Mouse (Mus musculus): Measurements from ENCODE around the gene Chaf1b.

Gene Chaf1b

GRCm38 (mm10) chr16:93912808-93913207, 29.1 kb downstream of the Chaf1b start:
- intact Hi-C loops (cut with DNase I): no loop called here

DNA sequence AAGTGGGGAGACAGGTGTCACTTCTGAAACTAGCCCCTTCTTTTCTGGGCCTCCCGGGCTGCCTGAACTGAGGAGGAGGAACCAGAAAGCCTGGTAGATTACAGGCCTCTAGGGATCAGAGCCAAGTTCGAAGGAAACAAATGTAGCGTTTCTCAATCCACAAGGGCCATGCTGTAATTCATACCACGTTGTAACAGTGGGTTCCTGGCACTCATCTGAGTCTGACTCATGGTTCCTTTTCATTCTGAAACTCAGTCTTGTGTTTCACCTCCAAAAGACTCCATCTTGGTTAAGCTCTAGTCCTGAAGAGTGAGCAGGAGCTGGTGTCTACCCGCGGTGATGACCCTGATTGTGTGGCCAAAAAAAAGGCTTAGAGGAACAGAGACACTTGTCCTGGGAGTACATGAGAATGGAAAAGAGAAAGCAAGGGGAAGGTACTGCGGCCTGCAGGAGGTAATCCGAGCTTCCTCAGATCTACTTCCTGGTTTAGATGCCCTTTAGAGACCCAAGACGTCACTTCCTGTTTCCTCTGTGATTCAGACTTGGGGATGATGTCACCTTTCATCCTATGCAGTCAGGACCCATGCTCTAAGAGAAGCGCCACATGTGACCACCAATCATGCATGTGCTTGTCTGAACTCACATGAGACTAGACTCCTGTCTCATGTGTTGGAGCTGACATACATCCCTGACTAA, 30.3 kb downstream of the Chaf1b start:
- intact Hi-C loops (cut with DNase I): no loop called here

- intact Hi-C loops (cut with DNase I): no loop called here
Observed at GRCm38 (mm10) chr16:93915338-93915849, 31.7 kb downstream of the Chaf1b start.

DNA sequence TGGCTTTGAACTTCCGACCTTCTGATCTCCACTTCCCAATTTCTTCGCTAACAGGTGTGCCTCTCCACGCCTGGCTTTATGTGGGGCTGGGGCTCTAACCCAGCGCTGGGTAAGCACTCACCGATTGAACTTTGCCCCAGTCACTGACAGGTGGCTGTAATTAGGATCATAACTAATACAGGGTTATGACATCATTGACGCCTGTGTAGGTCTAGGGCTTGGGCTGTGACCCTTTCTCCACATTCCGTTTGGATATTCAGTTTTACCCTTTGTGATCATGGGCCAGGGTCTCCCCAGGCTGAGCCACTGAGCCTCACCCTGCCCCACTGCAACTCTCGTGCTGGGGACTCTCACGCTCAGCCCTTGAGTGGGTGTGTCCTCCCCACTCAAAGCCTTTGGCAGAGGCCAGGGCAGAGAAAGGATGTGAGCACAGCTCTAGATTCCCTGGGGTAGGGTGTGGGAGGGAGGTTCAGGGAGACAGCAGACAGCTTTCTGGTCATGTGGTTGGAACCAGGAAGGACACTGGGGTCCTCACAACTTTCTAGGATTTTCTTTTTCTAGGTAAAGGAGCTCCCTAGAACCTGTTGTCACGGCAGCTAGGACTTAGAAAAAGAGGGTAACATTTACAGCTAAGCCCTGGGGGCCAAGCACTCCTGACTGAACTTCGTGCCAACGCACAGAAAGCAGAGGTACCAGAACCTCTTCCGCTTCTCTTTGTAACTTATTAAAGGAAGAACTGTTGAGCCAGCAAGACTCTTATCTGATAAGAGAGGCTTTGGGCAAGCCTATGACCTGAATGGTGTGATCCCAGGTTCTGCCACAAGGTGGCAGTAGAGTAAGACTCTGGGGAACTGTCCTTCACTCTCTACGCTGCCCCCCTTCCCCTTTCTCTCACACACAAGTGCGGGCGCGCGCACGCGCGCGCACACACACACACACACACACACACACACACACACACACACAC, 34.3 kb downstream of the Chaf1b start:
- intact Hi-C loops (cut with DNase I): no loop called here

DNA sequence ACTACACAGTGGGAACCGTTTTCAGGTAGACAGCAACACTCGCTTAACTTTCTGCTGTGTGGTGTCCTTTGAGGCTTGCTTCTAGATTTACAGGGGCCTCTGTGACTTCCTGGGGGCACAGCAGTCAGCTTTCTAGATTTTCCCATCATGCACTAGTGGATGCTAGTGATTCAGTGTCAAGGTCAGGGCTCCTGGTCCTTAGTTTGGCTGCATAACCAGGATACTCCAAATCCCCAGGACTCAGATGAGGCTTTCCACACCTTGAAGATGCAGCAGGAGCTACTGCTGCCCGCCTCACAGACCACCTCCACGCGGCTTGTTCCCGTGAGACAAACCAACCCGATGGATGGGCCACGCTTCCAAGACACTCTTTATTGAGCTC, 35.0 kb downstream of the Chaf1b start:
- intact Hi-C loops (cut with DNase I): no loop called here

- intact Hi-C loops (cut with DNase I): no loop called here
Observed at GRCm38 (mm10) chr16:93919189-93919588, 35.5 kb downstream of the Chaf1b start.

- intact Hi-C loops (cut with DNase I): no loop called here
Observed at GRCm38 (mm10) chr16:93920673-93921072, 37.0 kb downstream of the Chaf1b start.

DNA sequence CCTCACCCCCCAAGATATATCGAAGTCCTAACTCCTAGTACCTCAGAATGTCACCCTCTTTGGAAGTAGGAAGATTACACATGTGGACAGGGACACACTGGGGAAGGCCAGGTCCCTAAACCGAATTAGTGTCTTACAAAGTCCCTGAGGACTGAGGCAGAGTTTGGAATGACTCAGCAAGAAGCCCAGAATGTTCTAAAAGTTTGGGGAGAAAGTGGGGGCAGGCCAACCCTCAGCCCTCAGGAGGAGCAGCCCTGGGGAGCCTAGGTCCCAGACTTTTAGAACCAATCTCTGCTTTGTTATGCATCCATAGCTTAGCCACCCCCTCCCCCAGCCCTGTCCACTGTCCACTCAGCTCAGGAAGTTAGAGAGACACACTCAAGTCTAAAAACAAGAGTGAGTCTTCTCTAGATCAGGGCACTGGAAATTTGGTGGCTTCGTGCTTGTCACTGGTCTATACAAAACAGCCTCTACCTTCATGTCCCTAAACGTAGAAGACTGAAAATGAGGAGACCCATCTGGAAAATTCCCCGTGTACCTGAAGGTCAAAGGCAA, 39.2 kb downstream of the Chaf1b start:
- intact Hi-C loops (cut with DNase I): no loop called here

GRCm38 (mm10) chr16:93923788-93924187, 40.1 kb downstream of the Chaf1b start:
- intact Hi-C loops (cut with DNase I): no loop called here

DNA sequence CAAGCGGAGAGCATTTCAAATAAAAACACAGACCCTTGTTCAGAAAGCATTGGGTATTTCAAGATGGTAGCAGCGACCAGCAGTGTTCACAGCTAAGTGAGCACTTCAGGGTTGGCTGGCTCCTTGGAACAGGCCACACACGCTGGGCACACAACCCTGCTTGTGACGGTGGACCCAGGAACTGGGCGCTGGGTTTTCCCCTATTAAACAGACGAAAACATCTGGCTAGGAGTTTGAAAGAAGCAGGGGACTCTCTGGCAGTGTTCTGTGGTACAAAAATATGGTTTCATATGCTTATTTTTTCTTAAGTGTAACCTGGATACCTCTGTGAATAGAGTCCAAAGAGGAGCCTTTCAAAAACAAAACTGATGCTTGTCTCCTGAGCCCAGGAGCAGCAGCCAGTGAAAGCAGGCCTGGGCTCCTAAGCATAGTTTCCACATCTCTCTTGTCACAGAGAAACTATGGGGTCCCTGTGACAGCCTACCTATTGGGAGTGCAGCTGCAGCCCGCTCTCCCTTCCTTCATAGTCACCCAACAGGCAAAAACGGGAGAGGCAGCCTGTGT, 42.1 kb downstream of the Chaf1b start:
- intact Hi-C loops (cut with DNase I): no loop called here

- intact Hi-C loops (cut with DNase I): no loop called here
Observed at GRCm38 (mm10) chr16:93929370-93930032, 45.8 kb downstream of the Chaf1b start.

DNA sequence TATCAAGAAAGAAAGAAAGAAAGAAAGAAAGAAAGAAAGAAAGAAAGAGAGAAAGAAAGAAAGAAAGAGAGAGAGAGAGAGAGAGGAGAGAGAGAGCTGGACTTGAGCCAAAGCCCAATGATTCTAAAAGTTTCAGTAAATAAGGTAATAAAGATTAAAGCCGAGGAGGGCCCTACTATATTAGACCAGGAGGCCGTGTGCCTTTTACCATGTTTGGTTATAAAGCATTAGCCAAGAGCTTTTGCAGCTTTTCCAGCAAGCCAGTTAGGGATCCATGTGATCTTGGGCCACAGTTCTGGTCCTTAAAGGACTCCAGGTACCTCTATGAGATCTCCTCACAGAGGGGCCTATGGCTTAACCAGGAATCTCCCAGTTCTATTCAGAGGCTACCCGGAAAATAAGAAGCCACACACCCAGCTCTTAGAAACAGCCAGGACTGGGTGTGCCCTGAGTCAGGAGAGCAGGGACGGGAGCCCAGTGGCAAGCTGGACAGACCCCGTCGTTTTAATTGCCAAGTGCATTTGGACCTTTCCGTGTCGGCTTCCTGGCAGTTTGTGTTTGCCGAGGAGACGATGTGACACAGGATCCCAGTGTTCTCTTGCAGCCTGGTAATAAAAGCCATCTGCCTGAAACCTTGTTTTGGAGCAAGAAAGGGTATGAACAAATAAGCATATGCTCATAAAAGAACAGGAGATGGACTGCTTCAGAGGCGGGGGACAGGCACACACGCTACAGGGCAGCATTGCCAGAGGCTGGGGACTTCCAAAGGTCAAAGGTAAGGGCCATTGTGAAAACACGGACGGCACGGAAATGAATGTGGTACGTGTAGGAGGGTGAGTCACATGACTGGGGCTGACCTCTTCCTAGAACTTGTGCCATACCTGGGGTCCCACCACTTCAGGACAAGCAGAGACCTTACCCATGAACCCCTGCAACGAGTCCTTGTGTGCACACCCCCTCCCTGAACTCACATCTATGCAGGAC, 48.8 kb downstream of the Chaf1b start:
- intact Hi-C loops (cut with DNase I): no loop called here

- intact Hi-C loops (cut with DNase I): no loop called here
Observed at GRCm38 (mm10) chr16:93934588-93934987, 50.9 kb downstream of the Chaf1b start.

DNA sequence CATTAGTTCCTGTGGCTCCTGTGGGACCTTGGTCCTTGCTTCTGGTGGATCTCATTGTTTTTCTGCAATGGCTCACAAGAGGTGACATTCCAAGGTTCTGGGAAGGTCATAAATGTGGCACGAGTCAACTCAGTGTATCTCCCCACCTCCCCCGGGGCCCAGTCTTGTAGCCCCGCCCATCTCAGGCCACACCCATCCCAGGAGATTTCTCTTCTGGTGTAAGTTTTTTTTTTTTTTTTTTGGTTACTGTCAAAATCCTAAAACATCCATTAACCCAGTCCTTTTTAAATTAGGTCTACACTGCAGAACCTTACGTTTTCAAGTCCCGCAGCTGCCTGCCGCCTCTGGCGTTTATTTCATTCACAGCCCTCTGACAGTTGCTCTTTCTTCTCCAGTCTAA, 51.3 kb downstream of the Chaf1b start:
- intact Hi-C loops (cut with DNase I): no loop called here

DNA sequence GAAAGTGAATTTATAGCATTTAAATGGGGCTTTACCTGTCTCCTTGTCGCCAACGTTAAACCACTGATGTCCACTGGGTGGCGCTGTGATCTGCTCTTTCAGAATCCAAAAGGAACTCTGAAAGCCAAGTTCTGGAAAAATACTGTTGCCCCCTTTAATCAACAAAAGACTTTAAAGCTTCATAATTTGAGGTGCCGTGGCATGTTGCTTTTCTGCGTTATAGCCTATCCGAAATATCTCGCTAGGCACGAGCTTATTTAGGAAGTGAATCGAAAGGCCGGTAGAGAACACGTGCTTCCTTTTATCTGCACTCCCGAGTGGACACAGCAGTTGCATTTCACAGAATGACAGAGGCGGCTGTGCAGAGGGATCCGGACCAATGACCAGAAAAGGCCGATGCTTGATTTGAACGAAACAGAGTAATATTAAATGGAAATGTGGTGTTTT, 54.7 kb downstream of the Chaf1b start:
- intact Hi-C loops (cut with DNase I): loop anchor here (2.0 kb wide), 1 partner anchor 320 kb away; no protein-coding TSS in a partner anchor

DNA sequence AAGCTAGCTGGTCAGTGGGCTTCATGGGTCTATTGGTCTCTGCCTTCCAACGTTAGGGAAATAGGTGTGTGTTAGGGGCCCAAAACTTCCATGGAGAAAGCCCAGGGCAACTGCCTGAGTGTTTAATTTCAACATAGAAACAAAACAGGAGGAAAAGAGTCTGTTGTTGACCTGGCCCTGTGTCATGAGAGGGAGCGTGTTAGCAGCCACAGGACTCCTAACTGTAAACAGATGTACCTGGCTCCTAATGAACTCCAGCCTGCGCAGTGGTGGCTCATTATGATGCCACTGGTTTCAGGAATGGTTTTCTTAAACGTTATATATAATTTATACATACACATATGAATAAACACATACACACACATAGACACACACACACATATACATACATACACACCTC, 56.3 kb downstream of the Chaf1b start:
- intact Hi-C loops (cut with DNase I): loop anchor here (2.0 kb wide), 1 partner anchor 319 kb away; no protein-coding TSS in a partner anchor

- intact Hi-C loops (cut with DNase I): no loop called here
Observed at GRCm38 (mm10) chr16:93941781-93942567, 58.3 kb downstream of the Chaf1b start.

DNA sequence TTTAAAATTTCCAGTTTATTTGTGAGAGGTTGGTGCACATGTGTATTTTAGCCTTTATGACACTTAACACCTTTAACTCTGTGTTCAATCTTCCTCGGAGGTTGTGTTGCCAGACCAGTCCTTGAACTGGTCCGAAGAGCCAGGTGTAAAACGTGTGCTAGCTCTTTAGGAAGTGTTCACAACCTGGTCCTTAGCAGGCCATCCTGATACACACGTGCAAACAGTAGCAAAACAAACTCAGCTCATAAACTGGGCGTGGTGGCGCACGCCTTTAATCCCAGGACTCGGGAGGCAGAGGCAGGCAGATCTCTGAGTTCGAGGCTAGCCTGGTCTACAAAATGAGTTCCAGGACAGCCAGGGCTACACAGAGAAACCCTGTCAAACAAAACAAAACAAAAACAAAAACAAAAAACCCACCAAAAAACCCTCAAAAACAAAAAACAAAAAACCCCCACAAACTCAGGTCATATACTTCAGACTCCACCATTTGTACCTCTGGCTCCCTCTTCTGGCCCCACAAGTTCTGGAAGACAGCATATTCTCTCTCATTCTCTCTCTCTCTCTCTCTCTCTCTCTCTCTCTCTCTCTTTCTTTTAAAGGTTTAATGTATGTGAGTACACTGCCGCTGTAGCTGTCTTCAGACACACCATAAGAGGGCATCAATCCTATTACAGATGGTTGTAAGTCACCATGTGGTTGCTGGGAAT, 59.2 kb downstream of the Chaf1b start:
- intact Hi-C loops (cut with DNase I): no loop called here

Measured in adrenal gland (tissue).